Mouse (Mus musculus): Measurements from ENCODE around the gene Smg9.

DNA sequence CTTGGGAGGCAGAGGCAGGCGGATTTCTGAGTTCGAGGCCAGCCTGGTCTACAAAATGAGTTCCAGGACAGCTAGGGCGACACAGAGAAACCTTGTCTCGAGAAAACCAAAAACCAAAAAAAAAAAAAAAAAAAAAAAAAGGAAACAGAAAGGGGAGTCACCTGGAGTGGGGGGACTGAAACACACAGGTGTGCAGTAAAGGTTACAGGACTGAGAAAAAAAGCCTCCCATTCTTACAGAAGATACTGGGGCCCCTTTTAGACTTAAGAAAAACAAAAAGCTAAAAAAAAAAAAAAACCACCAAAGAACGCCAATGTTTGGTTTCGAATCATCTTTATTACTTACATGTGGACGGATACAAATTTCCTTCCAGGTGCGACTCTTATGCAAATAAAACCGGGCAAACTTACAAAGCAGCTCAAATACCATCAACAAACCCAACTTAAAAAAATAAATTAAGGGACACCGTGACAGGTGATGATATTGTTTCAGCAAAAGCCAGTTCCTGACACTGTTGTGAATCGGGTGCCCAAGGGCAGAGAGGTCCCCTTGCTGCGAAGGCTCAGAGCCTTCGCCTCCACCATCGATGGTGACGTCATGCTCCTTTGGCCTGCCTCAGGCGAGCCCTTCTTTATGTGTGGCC, 16.6 kb upstream of the Smg9 start:
- TF ChIP-seq CTCF (IDR thresholded peaks at IDR 0.05; ENCODE audit: low read depth): no peak
- TF ChIP-seq EP300 (IDR thresholded peaks at IDR 0.05; ENCODE audit: low read depth): no peak
